Mouse (Mus musculus) heart, embryonic 10.5 days (tissue): ENCODE results near the gene Olfr1012. TPM values are rescaled to one million over a fixed set of nuclear protein-coding genes. Genes with fewer than 3 reads are reported as not detected.

Experiments used
- polyA plus RNA-seq: library from polyadenylated mRNA; unstranded; fragments of >200 nt; fragmentation: Nextera tagmentation; extraction: Ambion mirVana; gene quantifications from 2 replicates; pipeline ENCODE4 v1.2.1, GENCODE M21; 2016

Gene Olfr1012
- polyA plus RNA-seq, 1 experiment from 2014 or later = not detected

Other genes starting within 250 kb of the Olfr1012 start
- gene 4833423E24Rik, start 243.7 kb downstream of the Olfr1012 start, polyA plus RNA-seq = not detected in 2 replicates
- gene Olfr996, start 183.6 kb downstream of the Olfr1012 start, polyA plus RNA-seq = not detected in 2 replicates
- gene Olfr998, start 173.8 kb downstream of the Olfr1012 start, polyA plus RNA-seq = not detected in 2 replicates
- not detected in 2 replicates for gene Olfr1000, start 150.9 kb downstream of the Olfr1012 start, polyA plus RNA-seq
- not detected in 2 replicates for gene Olfr1002, start 112.1 kb downstream of the Olfr1012 start, polyA plus RNA-seq
- gene Olfr154, start 98.3 kb downstream of the Olfr1012 start, polyA plus RNA-seq = not detected in 2 replicates
- gene Olfr1006, start 84.0 kb downstream of the Olfr1012 start, polyA plus RNA-seq = not detected in 2 replicates
- not detected in 2 replicates for gene Olfr1008, start 73.3 kb downstream of the Olfr1012 start, polyA plus RNA-seq
- not detected in 2 replicates for gene Olfr1009, start 47.3 kb downstream of the Olfr1012 start, polyA plus RNA-seq
- gene Olfr1013, start 4.3 kb upstream of the Olfr1012 start, polyA plus RNA-seq = not detected in 2 replicates
- not detected in 2 replicates for gene Olfr1014, start 9.9 kb upstream of the Olfr1012 start, polyA plus RNA-seq
- gene Olfr1015, start 19.3 kb upstream of the Olfr1012 start, polyA plus RNA-seq = not detected in 2 replicates
- gene Olfr1016, start 39.8 kb upstream of the Olfr1012 start, polyA plus RNA-seq = not detected in 2 replicates
- not detected in 2 replicates for gene Olfr1018, start 55.7 kb upstream of the Olfr1012 start, polyA plus RNA-seq
- gene Olfr1019, start 82.7 kb upstream of the Olfr1012 start, polyA plus RNA-seq = not detected in 2 replicates
- not detected in 2 replicates for gene Olfr1020, start 84.3 kb upstream of the Olfr1012 start, polyA plus RNA-seq
- not detected in 2 replicates for gene Olfr1022, start 105.8 kb upstream of the Olfr1012 start, polyA plus RNA-seq
- gene Olfr1023, start 122.9 kb upstream of the Olfr1012 start, polyA plus RNA-seq = not detected in 2 replicates
- not detected in 2 replicates for gene Olfr1024, start 142.3 kb upstream of the Olfr1012 start, polyA plus RNA-seq
- not detected in 2 replicates for gene Olfr1025-ps1, start 152.4 kb upstream of the Olfr1012 start, polyA plus RNA-seq
- gene Olfr1026, start 158.8 kb upstream of the Olfr1012 start, polyA plus RNA-seq = not detected in 2 replicates
- gene Olfr1028, start 187.7 kb upstream of the Olfr1012 start, polyA plus RNA-seq = not detected in 2 replicates
- gene Olfr1029, start 211.1 kb upstream of the Olfr1012 start, polyA plus RNA-seq = not detected in 2 replicates
- not detected in 2 replicates for gene Olfr1030, start 216.5 kb upstream of the Olfr1012 start, polyA plus RNA-seq
- not detected in 2 replicates for gene Olfr1031, start 227.5 kb upstream of the Olfr1012 start, polyA plus RNA-seq
- not detected in 2 replicates for gene Olfr1032, start 242.8 kb upstream of the Olfr1012 start, polyA plus RNA-seq